Mouse (Mus musculus): ENCODE data around the gene Tmem53.

Tmem53 gene

DNA sequence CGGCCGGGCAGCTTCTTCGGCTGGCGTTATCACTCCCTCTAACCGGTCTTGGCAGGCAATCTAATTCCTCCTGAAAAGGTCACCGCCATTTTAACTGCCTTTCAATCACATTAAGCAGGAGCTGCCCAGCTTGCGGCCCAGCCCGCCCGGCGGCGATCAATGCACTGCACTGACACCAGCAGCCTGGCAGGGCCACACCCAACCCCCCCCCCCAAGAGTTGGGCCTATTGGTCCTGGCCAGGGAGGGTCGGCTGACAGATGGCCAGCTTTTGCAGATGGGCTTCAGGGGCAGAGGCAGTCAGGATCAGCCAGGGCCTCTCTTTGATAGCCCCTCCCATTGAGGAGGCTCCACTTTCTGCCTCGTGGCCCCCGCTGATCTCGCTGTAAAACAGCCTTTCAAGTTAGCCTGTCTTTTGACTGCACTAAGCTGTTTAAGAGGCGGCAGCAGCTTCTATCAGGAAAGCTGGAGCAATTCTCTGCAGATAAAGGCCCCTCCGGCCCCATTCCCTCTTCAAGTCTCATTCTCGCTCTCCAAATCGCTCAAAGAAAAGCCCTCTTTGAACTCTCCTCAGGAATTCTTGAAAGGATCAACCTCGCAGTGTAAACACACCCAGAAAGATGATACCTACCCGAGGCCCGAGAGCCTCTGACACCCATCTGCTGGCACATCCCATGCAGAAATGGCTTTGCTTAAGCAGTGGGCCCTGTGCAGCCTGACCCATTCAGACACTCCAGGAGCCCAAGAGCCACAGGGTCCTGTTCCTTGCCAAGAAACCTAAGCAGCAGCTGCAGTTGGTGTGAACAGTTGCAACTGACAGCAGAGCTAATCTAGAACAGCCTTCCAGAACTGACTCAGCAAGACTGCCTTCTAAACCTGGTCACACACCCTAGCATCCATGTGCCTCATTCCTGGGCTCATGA lies 31.8 kb downstream of the Tmem53 start:
- no peak for DNase-seq

DNA sequence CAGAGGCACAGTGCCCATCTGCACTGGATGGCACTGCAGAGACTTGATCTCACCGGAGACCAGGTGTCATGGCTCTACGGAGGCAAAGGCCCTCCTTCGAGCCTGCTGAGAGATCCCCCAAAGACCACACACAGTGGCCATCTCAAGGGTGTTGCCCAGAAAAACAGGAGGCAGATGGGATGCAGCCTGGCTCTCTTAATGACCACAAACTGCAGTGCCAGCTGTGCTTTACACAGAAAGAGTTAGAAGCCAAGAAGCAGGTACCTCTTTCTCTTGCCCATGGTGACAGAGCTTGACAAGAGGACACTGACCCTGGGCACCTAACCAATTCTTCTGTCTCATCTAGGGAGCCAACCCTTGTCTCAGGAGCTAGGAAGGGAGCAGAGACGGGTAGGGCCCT lies 32.6 kb downstream of the Tmem53 start:
- DNase-seq, result no peak

GRCm38 (mm10) chr4:117288277-117288926 lies 36.7 kb downstream of the Tmem53 start:
- DNase-seq, result peak; percentile 39

GRCm38 (mm10) chr4:117288927-117289801 lies 37.4 kb downstream of the Tmem53 start:
- DNase-seq, result peak; percentile 87

- DNase-seq, result no peak
These were observed 39.9 kb downstream of the Tmem53 start for GRCm38 (mm10) chr4:117291696-117292095.

DNA sequence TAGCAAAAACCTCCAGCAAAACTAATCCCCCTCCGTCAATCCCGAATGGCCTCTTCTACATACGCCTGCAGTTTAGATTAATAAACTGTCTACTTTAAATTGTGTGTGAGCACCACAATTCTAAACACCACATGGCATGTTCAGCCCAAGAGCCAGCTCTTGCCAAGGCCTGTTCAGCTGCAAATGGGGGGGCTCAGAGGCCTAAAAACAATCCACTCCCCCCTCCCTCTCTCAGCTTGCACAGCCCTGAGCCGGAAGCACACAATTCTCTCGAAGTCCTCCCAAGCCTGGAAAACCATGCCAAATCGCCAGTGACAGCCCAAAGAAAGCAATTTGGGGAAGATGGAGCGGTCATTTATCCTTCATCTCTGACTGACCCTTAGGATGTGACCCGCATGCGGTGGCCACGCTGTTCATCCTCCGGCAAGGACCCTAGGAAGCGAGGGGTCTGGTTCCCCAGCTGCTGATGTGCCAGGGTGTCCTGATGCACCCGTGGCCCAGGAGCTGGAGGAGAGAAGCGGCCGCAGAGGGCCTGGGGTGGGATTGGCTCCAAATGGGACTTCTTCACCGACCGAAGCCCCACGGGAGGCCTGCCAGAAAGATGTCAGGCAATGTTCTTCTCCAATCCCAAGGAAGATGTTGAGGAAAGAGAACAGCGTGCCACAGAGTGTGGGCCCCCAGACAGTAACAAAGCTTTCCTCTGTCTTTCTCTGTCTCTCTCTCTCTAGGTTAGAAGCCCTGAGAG lies 45.3 kb downstream of the Tmem53 start:
- DNase-seq, result no peak

GRCm38 (mm10) chr4:117297819-117298218 lies 46.1 kb downstream of the Tmem53 start:
- DNase-seq, result no peak

DNA sequence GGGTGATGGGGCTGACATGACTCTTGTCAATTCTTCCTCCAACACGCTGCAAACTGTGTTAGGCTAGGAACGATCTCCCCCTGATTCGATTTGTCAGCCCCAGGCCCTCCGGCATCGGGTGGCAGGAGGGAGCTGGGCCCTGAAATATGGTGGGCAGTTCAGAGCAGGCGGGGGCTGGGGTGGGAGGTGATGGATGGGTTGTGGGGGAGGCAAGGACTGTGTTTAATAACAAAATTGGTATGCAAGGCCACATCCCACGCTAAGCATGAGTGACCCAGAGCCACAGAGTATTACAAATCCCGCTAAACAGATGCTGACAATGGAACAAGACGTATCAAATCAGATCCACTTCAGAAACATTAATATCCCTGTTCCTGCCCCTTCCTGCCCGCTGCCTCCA lies 48.2 kb downstream of the Tmem53 start:
- no peak for DNase-seq

DNA sequence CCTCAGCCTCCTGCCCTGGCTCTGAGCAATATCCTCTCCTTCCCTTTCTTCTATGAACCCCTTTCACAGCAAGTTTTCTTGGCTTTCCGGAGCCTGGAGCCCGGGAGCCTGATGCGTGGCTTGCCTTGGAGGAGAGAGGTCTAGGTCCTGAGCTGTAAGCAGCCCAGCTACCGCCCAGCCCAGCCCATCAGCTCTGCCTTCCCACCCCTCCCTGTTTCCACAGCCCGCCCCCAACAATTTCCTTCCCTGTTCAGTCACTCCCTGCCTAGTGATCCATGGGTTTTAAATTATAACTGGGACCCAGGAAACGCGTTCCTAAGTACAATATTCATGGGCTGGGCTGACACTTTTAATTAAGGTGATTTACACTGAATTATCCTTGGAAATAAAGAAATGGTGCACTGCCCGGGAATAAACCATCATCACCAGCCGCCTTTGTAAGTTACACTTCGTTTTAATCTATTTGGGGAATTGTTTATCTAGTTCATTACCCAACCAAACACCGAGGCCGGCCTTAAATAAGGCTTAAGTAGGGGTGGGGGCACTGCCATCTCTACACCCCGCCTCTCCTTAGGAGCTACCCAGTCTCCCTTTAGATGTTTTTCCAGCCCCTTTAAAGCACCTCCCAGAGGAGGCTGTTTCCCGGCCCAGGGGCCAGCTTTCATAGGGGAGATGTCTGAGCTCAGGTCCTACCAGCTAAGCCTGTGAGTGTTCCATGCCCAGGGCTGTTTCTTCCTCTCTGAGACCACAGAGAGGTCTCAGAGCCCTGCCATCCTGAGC lies 50.5 kb downstream of the Tmem53 start:
- no peak for DNase-seq

DNA sequence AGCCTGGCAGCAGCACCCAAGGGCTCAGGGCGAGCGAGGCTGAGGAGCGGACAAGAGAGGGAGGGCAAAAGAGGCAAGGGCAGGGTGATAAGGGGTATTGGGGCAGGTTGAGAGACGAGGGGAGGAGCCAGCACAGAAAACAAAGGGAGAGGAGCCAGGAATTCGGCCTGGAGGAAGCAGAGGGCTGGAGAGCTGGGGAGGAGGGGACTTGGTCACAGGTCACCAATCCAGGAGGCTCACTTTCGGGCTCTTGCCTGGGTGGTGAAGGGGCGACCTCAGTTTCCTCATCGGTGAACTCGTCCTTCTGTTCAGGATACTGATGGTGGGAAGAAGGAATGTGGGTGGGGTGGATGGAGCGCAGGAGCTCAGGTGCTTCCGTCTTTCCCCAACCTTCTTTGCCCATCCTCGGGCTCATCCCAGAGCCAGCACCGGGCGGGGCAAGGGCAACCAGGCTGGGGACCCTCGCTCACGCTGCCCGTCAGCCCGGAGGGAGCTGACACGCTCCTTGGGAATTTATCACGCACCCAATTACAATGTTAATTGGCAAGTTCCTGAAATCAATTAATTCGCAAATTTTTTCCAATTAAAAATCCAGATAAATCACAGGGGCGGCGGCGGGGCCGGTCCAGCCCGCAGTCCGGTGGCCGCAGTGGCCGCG lies 52.0 kb downstream of the Tmem53 start:
- DNase-seq, result no peak

DNA sequence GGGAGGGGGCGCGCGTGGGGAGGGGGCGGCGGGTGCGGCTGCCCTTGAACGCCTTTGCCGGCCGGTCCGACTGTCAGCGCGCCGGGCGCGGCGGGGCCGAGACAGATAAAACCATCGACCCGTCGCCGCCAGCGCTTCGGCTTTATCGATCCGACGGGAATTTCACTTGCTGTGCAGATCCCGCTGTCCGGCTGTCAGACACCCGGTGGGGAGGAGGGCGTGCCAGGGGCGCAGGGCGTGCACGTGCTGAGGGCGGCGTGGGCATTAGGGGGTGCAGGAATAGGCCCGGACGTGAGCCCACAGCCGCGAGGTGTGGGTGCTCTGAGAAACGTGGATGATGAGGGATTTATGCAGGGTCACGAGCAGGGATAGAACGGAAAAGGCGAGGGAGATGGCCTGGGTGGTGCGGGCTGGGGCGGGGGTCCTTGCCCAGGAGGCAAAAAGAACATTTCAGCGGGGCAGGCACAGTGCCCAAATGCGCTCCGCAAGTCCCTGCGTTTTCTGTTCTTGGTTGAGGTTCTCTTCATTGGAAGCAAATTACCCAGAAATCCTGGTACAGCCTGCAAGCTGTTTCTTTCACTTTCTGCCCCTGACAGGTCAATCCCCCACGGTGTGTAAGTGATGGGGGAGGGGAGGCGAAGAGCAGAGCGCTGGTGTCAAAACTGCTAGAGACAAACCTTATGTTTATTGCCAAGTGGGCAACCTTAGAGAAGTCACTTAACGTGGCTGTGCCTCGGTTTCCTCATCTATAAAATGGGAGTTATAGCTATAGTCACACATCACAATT lies 52.7 kb downstream of the Tmem53 start:
- DNase-seq, result peak; percentile 26

GRCm38 (mm10) chr4:117305461-117305860 lies 53.7 kb downstream of the Tmem53 start:
- no peak for DNase-seq

- DNase-seq, result no peak
These were observed 55.5 kb downstream of the Tmem53 start for GRCm38 (mm10) chr4:117307270-117307669.

- no peak for DNase-seq
These were observed 57.7 kb downstream of the Tmem53 start for GRCm38 (mm10) chr4:117309427-117309826.

DNA sequence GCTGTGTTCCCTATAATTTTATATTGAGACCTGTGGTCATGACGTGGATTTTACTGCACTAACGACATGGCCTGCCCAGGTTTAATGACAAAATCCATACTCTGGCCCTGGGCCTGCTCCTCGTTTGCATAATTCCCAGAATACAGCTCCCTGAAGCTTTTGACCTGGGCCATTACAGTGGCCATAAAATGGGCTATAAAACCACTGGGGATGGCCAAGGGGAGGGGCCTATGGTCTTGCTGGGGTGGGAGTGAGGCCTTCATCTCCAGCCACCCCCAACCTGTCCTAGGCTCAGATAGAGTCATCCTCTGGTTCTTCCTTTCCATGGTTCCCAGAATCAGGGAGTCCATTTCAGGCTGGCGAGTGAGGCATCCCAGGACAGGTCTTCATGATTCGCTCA lies 60.1 kb downstream of the Tmem53 start:
- no peak for DNase-seq

- peak; percentile 93 for DNase-seq
These were observed 60.8 kb downstream of the Tmem53 start for GRCm38 (mm10) chr4:117312416-117313084.

- peak; percentile 77 for DNase-seq
These were observed 61.3 kb downstream of the Tmem53 start for GRCm38 (mm10) chr4:117313085-117313424.

- no peak for DNase-seq
These were observed 63.2 kb downstream of the Tmem53 start for GRCm38 (mm10) chr4:117314849-117315500.

- DNase-seq, result no peak
These were observed 65.0 kb downstream of the Tmem53 start for GRCm38 (mm10) chr4:117316800-117317199.

Data from liver (tissue).